Mouse (Mus musculus) central nervous system, embryonic 11.5 days (tissue): Measurements from ENCODE around the gene Tbx6. TPM values are rescaled to one million over a fixed set of nuclear protein-coding genes. Genes with fewer than 3 reads are reported as not detected.

Experiments used
- polyA plus RNA-seq: library from polyadenylated mRNA; depleted of rRNA; stranded (reverse); fragments of >200 nt; gene quantifications from 2 replicates; pipeline ENCODE4 v1.2.3, GENCODE M21; 2012; rRNA removed

Gene Tbx6
- 1.1 and 1.5 TPM in 2 replicates for polyA plus RNA-seq

GRCm38 (mm10) chr7:126780971-126781635 is at the start of gene Tbx6:
Gene Tbx6 (plus strand): TSS chr7:126781483.

DNA sequence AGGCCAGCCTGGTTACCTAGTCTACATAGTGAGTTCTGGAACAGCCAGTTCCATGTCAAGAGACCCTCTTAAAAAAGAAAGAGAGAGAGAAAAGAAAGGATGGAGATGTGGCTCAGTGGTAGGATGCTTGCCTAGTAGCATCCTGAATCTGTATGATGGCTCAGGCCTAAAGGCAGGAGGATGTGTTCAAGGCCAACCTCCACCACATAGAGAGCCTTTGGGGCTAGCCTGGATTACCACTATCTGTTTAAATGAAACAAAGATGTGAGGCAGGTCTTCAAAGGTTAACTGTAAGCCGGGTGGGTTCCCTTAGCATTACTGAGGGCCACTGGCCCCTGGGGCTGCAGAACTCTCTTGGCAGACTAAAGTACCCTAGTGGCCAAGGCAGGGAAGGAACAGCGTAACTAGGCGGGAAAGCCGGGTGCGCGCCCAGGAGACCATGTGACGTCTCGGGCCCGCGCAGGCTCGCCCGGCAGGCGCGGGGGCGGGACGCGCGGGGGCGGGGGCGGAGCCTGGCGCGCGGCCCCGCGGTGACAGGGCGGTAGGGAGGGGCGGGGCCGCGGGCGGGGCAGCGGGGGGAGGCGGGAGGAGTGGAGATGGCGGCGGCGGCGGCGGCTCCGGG is 22.1 kb upstream of the Tbx6 start, which contains the start of gene Mapk3:
Gene Mapk3 (plus strand): TSS at position 552 of the 622 bp plus-strand sequence.

GRCm38 (mm10) chr7:126766201-126766600 is 15.1 kb upstream of the Tbx6 start, which contains the start of gene Gdpd3:
Gene Gdpd3 (plus strand): TSS chr7:126766334.

DNA sequence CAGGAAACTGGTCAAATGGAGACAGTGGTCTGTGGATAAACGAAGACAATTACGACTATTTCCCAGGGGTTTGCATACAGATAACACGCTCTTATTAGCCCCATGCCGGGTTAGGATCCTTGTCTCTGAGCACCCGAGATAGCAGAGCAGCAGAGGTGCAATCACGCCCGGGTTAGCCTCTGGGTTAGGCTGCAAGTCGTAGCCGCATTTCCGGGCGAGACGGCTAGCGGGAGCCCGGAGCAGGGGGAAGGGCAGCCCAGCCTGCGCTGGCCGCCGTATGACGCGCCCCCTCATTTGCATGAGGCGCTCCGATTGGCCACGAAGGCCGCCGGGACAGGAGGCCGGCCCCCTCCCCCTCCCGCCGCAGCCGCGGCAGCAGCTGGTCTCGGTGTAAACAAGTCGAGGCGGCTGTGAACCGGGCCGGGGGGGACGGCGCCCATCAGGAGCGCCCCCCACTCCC is 4.7 kb upstream of the Tbx6 start, which contains the start of gene Ypel3:
Gene Ypel3 (plus strand): TSS at position 358 of the 460 bp plus-strand sequence.

DNA sequence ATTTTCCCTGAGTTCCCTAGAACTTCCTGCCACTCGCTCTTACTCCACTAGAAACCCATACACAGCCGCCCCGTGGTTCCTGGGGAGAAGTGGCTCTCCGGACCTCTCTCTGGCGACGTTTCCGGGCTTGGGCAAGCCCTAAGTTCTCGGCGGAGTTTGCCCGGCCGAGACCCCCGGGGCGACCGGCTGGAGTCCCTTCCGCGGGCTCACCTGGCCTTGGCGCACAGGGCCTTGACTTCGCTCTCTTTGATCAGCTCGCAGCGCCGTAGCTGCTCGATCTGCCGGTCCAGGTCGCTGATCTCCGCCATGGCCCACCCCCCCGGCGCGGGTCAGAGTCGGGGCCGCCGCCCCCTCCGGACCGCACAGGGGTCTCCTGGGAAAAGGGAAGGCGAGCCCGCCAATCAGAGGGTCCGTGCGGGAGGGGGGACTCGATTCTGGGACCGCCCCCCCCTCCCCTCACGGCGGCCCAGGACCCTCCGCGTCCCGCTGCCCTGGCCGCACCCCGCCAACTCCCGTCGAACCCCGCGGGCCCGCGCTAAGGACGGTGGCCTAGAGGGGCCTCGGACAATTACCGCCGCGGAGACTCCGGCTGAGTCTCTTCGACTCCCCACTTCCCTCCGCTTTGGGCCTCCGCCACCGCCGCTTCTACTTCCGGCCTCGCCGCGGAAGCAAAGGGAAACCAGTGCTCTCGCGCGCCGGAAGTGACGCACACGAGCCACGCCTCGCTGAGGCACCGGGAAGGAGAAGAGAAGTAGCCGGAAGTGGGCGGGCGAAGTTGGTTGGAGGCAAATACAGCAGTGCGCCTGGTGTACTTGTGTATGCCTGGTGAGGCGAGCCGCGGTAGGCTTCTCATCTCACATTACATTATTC is 10.8 kb downstream of the Tbx6 start, which contains the start of gene Ppp4c:
Gene Ppp4c (minus strand): TSS at position 646 of the 870 bp plus-strand sequence.

DNA sequence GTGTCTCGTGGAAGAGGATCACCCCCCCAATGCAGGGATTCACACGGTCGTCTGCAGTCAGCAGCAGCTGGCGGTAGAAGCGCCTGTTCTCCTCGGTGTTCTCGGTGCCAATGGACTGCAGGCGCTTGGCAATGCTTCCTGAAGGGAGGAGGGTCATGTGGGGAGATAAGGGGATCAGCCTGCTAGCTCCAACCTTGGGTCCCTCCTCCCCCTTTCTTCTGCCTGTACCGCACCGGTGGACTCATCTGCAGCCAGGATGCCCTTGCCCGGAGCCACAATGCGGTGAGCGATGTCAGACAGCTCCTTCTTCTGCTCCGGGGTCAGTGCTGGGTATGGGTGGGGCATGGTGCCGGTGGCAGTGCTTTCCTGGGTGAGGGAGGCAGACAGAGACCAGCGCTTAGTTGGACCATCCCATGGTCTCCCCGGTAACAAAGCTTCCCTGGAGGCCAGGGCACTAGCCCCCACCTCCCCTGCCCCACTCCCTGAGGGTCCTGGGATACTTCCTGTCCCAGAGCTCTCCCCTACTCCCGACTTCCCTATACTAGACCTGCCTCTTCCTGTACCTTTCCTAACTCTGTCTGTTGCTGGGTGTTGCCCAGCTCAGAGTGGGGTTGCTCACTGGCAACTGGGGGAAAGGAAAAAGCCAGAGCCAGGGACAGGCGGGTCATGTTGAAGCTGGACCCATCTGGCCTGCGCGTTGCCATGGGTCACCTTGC is 16.3 kb downstream of the Tbx6 start, which contains the start of gene Fam57b:
Gene Fam57b (plus strand): TSS at position 258 of the 716 bp plus-strand sequence.

DNA sequence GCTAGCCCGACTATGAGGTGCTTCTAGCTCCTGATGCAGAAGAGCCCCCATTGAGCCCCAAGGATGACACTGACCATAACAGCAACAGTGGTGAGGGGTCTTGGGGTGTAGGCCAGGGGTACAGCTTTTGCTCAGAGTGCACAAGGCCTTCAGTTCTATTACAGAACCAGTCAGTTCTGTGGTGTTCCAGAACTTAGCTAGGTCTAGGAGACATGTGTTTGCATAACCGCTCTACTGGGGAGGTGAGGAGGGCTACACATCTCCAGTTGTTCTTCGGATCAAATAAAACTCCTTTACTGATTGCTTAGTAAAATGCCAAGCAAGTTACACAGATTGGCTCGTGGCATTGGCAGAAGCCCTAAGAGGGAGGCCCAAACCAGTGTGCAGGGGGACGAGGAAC is 50.3 kb downstream of the Tbx6 start, which contains the start of gene 4930451I11Rik:
Gene 4930451I11Rik (minus strand): TSS at position 101 of the 400 bp plus-strand sequence.

Other genes starting within 250 kb of the Tbx6 start
- gene Eif3c, start 215.1 kb upstream of the Tbx6 start, polyA plus RNA-seq: 169 and 181 TPM in 2 replicates
- 0.61 and 0.98 TPM in 2 replicates for gene Apobr, start 196.5 kb upstream of the Tbx6 start, polyA plus RNA-seq
- 33.1 and 33.9 TPM in 2 replicates for gene Cln3, start 195.7 kb upstream of the Tbx6 start, polyA plus RNA-seq
- not detected in 2 replicates for gene Il27, start 186.5 kb upstream of the Tbx6 start, polyA plus RNA-seq
- gene Nupr1, start 150.6 kb upstream of the Tbx6 start, polyA plus RNA-seq: 2.4 and 5.1 TPM in 2 replicates
- gene Sgf29, start 132.2 kb upstream of the Tbx6 start, polyA plus RNA-seq: 35.7 and 51.2 TPM in 2 replicates
- 0.28 and 0.40 TPM in 2 replicates for gene Sult1a1, start 105.1 kb upstream of the Tbx6 start, polyA plus RNA-seq
- 57.0 and 128 TPM in 2 replicates for gene Bola2, start 86.1 kb upstream of the Tbx6 start, polyA plus RNA-seq
- 26.9 and 29.2 TPM in 2 replicates for gene Slx1b, start 85.7 kb upstream of the Tbx6 start, polyA plus RNA-seq
- 36.3 and 47.5 TPM in 2 replicates for gene Coro1a, start 73.7 kb upstream of the Tbx6 start, polyA plus RNA-seq
- 70.2 and 101 TPM in 2 replicates for gene Mapk3, start 21.9 kb upstream of the Tbx6 start, polyA plus RNA-seq
- gene Gdpd3, start 15.1 kb upstream of the Tbx6 start, polyA plus RNA-seq: 8.5 and 8.8 TPM in 2 replicates
- 80.9 and 93.6 TPM in 2 replicates for gene Ypel3, start 4.5 kb upstream of the Tbx6 start, polyA plus RNA-seq
- 268 and 290 TPM in 2 replicates for gene Ppp4c, start 11.0 kb downstream of the Tbx6 start, polyA plus RNA-seq
- gene Fam57b, start 16.2 kb downstream of the Tbx6 start, polyA plus RNA-seq: 23.7 and 32.0 TPM in 2 replicates
- not detected in 2 replicates for gene 4930451I11Rik, start 50.2 kb downstream of the Tbx6 start, polyA plus RNA-seq
- 4.1 and 5.6 TPM in 2 replicates for gene Doc2a, start 65.9 kb downstream of the Tbx6 start, polyA plus RNA-seq
- gene Hirip3, start 80.5 kb downstream of the Tbx6 start, polyA plus RNA-seq: 186 and 304 TPM in 2 replicates
- gene Ino80e, start 80.9 kb downstream of the Tbx6 start, polyA plus RNA-seq: 63.3 and 64.6 TPM in 2 replicates
- gene Taok2, start 103.2 kb downstream of the Tbx6 start, polyA plus RNA-seq: 102 and 154 TPM in 2 replicates
- gene Tmem219, start 141.4 kb downstream of the Tbx6 start, polyA plus RNA-seq: 23.2 and 23.4 TPM in 2 replicates
- gene Kctd13, start 147.4 kb downstream of the Tbx6 start, polyA plus RNA-seq: 26.0 and 28.2 TPM in 2 replicates
- gene Asphd1, start 168.1 kb downstream of the Tbx6 start, polyA plus RNA-seq: 2.8 and 7.1 TPM in 2 replicates
- gene Sez6l2, start 169.1 kb downstream of the Tbx6 start, polyA plus RNA-seq: 14.5 and 15.0 TPM in 2 replicates
- gene Cdipt, start 194.4 kb downstream of the Tbx6 start, polyA plus RNA-seq: 72.5 and 93.7 TPM in 2 replicates
- 0.78 and 0.83 TPM in 2 replicates for gene Cdiptos, start 194.6 kb downstream of the Tbx6 start, polyA plus RNA-seq
- gene Mvp, start 233.1 kb downstream of the Tbx6 start, polyA plus RNA-seq: 4.1 and 6.1 TPM in 2 replicates
- 0.20 and 0.56 TPM in 2 replicates for gene Pagr1b, start 235.0 kb downstream of the Tbx6 start, polyA plus RNA-seq
- 5.7 and 15.9 TPM in 2 replicates for gene Pagr1a, start 235.9 kb downstream of the Tbx6 start, polyA plus RNA-seq
- 97.7 and 244 TPM in 2 replicates for gene Gm42742, start 239.6 kb downstream of the Tbx6 start, polyA plus RNA-seq
- gene Prrt2, start 239.7 kb downstream of the Tbx6 start, polyA plus RNA-seq: 4.3 and 19.0 TPM in 2 replicates
- gene Maz, start 245.6 kb downstream of the Tbx6 start, polyA plus RNA-seq: 298 and 328 TPM in 2 replicates